Mouse (Mus musculus): Measurements from ENCODE around the gene 1110059E24Rik.
"Not testable (repeated sequence)": the region's sequence is repeated elsewhere in the genome, so short reads cannot be mapped to it uniquely, and the experiment has no call there.

Gene 1110059E24Rik

DNA sequence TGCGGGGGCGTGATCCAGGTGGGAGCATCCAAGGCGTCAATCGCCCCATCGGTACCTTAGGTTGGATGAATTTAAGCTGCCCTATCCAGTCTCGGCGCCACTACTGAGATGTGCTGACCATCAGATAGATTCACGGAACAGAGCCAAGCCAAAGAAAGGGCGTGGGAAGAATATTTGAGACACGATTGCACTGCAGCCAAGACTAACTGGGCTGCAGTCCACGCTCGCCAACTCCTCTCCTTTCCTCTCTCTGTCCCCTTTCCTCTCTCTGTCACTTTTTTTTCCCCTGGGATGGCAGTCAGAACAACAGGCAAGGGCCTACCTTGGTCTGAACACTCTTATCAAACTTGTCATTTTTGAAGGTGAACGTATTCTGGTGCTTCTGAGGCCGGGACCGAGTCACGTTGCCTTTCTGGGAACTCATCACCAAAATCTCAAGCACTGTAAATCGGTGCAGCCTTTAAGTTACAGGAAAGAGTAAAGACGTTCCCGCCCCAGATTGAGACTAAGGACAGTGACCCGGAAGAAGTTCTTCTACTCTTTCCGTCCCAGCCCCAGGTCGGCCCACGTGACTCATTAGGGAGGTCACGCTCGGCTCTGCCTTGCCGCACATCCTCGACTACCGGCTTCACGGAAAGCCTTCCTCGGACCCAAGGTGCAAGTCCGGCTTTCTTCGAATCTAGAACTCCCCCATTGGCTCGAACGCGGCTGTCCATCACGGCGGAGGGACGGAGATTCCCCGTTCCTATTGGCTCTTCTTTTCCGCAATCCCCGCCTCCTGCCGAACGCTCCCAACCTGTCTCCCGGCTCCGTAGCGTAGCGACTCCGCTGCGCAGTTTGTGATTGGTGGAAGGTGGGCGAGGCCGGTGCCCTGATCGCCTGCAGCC lies at the start of gene 1110059E24Rik:
TSS of gene 1110059E24Rik (minus strand) at position 692 of the 887 bp plus-strand sequence.
- peak; percentile 98 for DNase-seq (ENCODE audit: low spot score)

DNA sequence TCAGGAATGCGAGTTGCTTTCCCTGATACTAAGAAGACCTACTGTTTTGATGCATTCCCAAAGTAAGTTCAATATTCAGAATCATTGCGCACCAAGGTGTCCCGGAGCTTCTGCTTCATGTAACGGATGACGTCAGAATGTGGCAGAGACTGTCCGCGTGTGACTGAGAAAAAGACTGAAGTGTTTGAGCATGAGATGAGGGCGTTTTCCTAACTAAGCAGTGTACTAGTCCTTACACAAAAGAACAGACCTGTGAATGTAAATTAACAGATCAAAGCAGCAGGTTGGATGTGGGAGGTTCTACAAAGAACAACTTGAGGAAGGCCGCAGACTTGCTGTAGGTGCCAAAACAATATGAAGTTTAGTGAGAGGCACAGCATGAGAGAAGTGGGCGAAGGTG lies 28.2 kb upstream of the 1110059E24Rik start:
- no peak for DNase-seq (ENCODE audit: low spot score)

DNA sequence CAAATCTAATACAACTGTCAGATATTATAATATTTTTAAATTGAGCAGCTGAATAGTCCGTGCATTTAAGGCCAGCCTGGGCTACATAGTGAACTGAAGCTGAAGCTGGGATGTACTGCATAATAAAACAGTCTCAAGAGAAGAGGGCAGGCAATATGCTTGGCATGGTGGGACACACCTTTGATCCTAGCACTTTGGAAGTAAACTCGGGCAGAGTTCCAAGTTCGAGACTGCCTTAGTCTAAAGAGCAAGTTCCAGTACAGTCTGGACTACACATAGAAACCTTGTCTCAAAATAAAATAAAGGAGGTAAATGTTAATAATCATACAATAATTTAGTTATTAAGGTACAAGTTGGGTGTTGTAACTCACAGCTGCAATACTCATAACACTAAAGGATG lies 27.3 kb upstream of the 1110059E24Rik start:
- DNase-seq (ENCODE audit: low spot score): no peak

DNA sequence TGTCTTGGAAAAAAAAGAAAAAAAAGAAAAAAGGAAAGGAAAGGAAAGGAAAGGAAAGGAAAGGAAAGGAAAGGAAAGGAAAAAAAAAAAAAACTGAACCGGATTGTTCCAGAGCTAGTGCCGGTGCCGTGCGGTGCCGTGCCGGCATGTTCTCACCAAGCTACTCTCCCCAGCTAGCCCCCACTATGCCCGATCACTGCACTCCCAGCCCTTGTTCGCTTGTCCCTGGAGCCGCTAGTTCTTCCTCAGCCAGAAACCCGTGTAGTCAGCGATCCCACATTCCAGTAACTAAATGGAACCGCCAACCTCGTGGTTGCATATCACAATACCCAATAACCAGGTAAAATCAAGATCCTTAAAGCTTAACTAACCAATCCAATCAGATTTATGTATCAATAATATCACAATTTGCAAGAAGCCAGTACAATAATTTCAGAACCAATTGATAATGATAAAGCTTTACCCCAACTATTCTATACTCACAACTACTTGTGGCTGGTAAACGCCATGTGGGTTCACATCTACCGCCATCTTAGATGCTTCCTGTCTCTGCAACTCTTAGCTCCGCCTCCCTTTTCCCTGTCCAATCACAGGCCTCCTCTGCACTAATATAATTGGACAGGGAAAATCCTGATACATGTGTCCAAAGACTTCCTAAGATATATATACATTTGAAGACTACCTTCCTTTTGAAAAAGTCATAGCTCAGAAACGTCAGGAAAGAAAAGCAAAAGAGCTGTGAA lies 21.7 kb upstream of the 1110059E24Rik start:
- no peak for DNase-seq (ENCODE audit: low spot score)

DNA sequence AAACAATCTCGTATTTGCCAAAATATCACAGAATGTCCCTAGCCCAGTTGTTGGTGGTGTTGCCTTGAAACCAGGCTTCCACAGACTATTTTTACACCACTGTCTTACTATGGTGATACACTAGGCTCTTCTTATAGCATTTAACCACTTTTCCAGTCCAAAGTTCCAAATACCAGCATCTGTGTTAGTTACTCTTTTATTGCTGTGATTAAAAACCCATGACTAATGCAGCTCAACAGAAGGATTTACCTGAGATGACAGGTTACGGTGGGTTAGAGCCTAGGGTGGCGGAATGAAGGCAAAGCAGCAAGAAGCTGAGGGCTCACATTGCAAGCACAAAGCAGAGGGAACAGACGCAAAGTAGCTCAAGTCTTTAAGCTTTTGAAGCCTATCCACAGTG lies 16.9 kb upstream of the 1110059E24Rik start:
- DNase-seq (ENCODE audit: low spot score): no peak

DNA sequence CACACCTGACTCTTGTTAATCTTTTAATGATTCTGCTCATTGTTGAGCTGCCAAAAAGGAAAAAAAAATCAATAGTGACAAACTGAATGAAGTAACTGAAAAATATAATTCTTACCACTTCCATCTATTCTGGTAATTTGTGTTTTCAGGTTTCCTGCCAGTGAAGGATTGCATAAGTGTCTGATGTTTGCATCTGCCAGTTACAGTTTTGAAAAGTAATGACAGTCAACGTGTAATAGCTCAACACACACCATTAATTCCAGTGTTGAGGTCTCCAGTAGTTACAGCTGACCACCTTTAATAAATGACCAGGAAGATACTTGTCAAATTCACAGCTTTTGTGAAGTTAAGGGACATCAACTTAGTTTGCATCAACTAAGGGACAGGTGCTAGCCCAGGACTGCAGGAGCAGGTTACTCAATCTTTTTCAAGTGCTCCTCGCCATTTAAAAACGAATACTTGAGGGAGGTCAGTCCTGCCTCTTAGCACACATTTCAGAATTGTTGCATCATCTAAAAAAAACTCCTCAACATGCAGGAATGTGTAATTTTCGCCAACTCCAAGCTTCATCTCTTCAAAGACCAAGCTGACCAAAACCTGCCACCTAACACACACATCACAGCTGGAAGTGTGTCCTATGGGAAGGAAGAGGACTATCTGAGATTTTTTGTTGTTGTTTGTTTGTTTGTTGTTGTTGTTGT lies 11.1 kb upstream of the 1110059E24Rik start:
- DNase-seq (ENCODE audit: low spot score): peak; percentile 46

DNA sequence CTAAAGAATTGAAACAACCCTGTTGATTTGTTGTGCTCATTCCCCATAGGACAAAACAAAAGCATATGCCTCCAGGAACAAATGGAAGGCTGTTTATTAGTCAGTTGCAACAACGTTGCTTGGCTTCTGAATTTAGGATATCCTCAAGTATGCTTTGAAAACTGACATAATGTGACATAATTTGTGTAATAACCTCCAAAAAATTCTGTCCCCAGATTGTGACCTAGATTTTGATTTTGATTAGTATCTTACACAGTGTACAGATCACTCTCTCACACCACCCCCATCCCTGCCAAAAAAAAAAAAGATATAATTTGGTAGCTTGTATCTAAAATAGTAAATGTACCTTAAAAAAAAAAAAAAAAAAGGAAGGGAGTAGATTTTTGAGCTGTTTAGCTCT lies 8.0 kb upstream of the 1110059E24Rik start:
- no peak for DNase-seq (ENCODE audit: low spot score)

DNA sequence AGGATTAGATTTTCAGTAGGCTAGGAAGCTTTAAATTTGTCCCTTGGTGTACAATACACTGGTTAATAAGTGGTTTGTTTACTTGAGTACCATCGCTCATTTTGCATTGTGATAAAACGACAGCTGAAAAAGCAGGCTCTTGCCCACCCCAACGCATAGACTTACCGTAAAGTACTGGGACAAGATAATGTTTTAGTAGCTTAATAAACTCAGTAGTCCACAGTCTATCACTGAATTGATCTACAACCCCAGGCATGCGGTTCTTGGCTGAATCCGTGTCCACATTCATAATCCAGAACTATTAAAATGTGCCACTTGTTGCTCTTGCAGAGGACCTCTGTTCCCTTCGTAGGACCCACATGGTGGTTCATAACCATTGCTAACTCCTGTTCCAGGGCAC lies 2.0 kb upstream of the 1110059E24Rik start:
- DNase-seq (ENCODE audit: low spot score): no peak

DNA sequence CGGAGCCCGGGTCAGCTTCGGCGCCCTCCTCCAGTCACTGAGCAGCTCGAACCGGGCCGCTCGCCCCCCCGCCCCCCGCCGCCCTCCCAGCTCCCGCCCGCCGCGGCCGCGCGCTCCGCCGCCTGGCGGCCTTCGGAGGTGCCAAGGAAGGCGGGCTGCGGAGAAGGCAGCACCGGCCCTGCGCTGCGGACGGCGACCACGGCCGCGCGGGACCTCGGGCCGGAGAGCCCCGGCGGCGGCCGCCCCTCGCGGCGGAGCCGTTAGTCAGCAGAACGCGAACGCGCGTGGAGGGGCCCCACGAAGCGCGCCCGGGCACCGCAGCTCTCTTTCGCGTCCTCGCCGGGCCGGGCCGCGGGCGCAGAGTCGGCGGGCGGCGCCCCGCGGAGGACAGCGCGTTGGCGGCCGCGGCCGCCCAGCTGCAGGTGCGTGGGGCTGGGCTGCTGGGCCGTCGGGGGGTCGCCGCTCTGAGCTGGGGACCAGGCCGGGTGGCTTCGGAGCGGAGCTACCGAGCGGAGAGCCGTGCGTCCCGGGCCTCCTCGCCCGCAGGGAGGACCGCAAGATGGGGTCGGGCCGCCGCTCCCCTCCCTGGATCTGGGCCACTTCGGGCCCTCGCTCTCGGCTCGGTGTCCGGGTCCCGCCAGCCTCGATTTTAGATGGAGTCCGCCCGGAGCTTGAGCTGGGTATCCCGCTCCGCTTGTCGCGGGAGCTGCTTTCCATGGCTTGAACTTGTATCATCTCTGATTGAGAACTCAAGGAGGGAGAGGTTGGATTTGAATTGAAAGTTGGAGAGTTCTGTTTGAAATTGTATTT lies 601 bp upstream of the 1110059E24Rik start, which contains the start of gene Abhd17b:
TSS of gene Abhd17b (plus strand) at position 14 of the 810 bp plus-strand sequence.
- peak; percentile 64 for DNase-seq (ENCODE audit: low spot score)

DNA sequence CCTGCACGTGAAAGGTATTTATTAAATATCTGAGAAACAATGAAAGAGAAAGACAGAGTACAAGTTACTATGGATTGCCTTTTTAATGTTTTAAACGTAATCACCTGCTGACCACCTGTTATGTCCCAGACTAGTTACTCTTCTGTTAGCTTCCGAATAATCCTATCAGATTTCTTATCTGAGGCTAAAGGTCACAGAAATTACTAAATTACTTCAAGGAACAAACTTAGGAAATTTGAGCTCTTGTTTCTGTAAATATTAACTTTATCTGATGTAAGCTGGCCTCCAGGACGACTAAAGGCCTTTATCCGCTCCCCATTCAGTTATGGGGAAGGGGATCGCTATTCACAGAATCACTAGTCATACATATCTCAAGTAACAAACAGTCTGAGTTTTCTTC lies 1.1 kb downstream of the 1110059E24Rik start:
- DNase-seq (ENCODE audit: low spot score): no peak

DNA sequence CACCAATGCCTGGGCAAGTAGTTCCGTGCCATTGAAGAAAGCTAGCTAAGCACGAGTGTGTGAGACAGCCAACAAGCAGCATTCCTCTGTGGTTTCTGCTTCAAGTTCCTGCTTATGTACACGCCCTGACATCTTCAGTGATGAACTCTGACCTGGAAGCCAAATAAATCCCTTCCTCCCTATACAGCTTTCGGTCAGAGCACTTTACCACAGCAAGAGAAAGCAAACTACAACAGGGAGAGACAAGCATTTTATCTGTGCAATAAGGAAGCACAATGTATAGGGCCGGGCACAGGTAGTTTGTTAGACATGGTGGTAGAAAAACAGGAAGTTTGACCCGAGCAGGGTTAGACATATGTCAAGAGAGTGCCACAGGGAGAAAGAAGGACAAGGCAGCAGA lies 6.6 kb downstream of the 1110059E24Rik start:
- DNase-seq (ENCODE audit: low spot score): no peak

DNA sequence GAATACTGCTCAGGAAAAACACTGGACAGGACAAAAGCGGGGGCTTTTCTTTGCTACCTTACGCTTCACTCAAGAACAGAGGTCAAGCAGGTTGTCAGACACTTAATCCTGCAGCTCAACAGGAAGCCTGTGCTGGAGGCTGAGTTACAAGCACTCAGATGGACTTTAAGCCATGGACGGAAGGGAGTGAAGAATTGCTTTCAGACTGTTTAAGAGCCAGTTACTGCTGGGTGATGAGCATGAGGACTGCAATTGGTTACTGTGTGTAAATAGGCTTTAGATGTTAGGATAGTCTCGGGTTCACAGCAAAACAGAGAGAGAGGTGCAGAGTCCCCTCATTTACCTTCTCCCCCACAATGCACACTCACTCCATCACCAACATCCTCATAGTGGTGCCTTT lies 7.5 kb downstream of the 1110059E24Rik start:
- no peak for DNase-seq (ENCODE audit: low spot score)

DNA sequence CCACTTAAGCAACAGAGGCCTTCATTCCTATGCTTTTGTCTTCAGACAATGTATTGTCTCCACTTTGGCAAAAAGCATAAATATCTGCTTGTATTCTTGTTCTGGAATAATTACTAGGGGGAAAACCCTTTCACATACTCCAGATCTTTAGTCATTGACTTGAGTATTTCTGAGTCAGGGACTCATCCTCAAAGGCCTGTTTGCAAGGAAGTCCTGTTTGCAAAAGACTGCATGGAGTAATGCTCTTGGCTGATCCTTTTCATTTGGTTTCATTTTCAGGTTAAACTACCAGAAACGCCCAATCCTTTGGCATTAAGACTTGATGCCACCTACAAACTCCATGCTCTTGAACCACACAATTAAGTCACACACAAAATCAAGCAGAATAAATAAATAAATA lies 8.8 kb downstream of the 1110059E24Rik start:
- peak; percentile 40 for DNase-seq (ENCODE audit: low spot score)

DNA sequence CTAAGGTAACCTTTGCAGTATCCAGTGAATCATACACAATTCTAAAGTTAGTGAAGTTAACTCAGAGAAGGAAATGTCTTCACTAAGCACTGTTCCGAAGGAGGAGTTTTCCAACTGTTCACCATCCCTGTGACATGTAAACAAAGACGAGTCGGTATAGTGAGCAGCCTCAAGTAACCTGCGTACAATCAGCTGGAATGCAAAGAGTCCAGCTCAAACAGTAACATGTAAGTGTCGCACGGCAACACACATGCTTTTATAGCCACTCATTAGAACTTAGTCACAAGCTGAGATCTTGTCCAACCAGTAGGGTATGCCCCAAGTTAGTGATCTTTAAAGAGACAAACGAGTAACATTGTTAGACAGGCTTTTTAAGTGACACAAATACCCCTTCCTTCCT lies 15.1 kb downstream of the 1110059E24Rik start:
- DNase-seq (ENCODE audit: low spot score): no peak

DNA sequence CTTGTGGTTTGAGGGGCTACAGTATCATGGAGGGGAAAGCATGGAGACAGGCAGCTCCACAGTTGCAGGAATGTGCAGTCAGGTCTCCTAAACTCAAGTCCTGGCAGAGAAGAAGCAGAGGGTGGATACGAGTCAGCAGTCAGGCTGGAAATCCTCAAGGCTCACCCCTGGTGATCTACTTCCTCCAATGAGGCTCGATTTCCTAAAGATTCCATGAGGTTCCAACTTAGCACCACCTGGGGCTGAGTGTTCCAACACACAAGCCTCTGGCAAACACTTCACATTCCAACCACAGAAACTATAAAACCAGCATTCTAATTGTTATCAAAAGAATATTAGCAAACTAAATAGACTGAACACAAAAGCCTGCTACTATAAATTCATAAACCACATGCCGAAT lies 15.9 kb downstream of the 1110059E24Rik start:
- DNase-seq (ENCODE audit: low spot score): no peak

DNA sequence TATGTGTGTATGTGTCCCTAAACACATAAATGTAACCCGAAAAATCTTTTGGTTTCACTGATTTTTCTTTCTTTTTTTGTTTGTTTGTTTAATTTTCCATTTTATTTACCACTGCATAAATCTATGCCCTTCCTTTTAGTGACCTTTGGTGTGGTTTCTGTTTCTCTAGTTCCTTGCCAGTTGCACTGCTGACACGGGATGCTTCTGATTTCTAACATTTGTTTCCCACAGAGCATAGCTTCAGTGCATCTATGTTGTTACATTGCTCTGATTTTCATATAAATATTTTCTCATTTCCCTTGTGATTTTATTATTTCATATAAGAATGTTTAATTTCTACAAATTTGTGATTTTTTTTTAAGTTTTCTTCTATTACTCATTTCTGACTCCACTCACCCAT lies 17.4 kb downstream of the 1110059E24Rik start:
- peak; percentile 52 for DNase-seq (ENCODE audit: low spot score)

DNA sequence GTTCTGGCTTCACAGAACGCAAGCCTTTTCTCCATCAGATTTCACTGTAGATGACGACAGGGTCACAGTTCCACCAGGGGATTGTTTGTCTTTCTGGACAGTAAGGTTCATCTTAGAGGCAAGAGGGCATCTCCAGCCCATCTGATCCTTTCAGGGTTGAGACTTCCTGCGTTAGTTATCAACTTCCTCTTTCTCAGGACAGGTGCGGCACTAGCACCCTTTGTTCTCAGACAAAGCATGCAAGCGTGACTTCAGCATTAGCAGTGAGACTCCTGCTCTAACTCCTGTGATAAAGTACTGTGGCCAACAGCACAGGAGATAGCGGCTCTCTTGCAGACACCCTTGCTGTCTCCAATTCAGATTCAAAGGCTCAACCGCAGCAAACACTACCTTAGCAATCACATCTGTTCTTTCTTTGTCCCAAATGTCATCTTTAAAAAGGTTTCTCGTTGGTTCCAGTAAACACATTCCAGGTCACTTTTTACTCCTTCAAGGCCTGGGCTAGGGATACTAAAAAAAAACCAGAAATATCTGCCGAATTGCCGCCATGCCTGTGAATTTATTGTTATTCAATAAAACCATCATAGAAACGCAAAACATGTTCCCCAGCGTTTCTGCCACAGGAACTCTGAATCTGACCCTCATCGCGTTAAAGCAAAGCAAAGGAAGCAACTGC lies 22.0 kb downstream of the 1110059E24Rik start:
- DNase-seq (ENCODE audit: low spot score): no peak

DNA sequence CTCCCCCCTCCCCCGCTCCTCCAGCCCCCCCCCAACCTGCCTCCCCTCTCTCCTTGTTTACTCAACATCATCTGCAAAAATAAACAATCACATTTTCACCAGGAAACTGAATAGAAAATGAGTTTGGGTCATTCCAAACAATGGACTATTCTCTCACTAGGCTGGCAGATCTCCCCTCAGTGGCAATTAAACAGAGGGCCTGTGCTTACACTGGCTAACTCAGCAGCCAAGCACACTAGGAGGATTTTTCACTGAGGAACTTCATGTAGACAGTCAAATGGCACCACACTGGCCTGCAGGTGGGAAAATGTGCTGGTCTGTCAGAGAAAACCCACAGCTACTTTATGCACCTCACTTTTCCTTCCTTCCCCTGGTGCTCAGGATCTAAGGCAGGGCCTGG lies 23.3 kb downstream of the 1110059E24Rik start:
- no peak for DNase-seq (ENCODE audit: low spot score)

DNA sequence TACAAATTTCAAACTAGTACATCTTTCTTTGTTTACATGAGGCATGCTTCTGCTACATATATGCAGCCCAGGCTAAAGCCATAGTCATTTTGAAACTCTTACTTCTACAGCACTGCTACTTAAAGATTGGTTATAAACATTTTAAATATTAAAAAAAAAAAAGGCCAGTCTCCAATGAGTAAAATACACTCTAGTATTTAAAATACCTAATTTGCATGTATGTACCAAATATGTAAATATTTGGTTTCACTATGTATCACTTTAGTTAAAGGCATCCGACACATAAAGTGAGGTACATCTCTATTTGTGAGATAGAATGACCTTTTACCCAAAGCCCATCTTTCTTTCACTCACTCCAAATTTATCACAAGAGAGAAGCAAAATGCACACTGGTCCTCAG lies 23.7 kb downstream of the 1110059E24Rik start:
- DNase-seq (ENCODE audit: low spot score): no peak

DNA sequence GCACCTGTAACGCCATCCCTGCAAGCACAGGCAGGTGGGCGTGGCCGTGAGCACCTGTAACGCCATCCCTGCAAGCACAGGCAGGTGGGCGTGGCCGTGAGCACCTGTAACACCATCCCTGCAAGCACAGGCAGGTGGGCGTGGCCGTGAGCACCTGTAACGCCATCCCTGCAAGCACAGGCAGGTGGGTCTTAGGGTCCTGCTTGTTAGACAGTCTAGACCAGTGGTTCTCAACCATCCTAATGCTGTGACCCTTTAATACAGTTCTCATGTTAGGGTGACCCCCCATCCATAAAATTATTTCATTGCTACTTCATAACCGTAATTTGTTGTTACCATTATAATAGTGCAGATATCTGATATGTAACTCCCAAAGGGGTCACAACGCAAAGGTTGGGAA lies 24.3 kb downstream of the 1110059E24Rik start:
- not testable (repeated sequence) for DNase-seq (ENCODE audit: low spot score)
